Mouse (Mus musculus): Measurements from ENCODE around the gene Pla2g2d. TPM values are rescaled to one million over a fixed set of nuclear protein-coding genes. Genes with fewer than 3 reads are reported as not detected.

Gene Pla2g2d
- not detected for polyA plus RNA-seq (2014; fragmentation: Illumina TruSeq; extraction: RNeasy Lipid Tissue Mini Kit (QIAGEN cat#74804); ENCODE audit: low read depth, low replicate concordance)

DNA sequence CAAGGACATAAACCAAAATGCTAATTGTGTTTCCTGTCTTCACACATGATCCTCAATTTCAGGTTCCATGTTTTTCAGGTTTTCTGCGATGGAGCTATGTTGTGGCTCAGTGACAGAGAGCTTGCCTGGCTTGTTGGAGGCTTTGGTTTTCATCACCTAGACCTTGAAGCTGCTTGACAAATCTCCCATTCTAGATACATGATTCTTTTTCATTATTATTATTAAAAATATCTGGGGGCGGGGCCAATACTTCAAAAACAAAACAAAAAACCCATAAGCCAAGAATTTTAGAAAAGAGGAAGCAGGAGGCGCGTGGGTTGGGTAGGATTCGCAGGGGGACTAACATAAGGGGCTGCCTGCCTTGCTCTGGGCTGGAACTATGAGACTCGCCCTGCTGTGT is at the start of gene Pla2g2d:
TSS of gene Pla2g2d (plus strand) at position 301 of the 400 bp plus-strand sequence.

DNA sequence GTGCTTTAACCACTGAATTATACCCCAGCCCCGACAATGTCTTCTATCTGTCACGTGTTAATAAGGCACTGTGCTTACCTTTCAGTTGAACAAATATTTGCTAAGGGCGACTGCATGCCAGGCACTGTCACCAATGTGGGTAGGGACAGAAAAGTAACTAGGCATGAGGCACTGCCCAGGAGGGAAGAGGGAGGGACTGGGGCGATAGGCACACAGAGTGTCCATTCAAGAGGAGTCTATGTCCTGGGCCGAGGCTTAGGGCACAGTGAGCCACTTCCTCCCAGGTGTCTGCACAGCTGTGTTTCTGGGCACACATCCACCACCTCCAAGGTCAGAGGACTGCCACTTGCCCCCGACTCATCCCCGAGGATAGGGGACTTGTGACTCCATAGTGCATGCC is 38.5 kb upstream of the Pla2g2d start, which contains the start of gene Ubxn10:
TSS of gene Ubxn10 (minus strand) at position 137 of the 400 bp plus-strand sequence.

DNA sequence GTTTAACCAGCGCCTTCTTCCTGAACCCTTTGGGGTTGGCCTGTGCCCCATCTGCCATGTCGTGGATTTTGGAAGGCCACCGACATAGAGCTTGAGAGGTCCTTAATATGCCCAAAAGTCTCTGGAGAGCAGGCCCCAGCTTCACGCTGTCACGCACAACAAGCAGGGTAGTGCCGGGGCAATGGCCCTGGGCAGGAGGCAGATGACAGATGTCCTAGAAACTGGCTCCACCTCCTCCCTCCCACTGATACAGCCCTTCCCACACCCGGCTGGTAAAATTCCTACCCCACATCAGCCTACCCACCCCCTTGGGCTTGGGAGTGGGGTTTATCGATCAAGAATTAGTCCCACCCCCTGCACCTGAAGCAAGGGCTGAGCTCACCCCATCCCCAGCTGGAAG is 18.1 kb upstream of the Pla2g2d start, which contains the start of gene Pla2g2f:
TSS of gene Pla2g2f (minus strand) at position 211 of the 400 bp plus-strand sequence.

Other genes with a start within 250 kb of the Pla2g2d start
- not detected for gene Vwa5b1, start 139.9 kb upstream of the Pla2g2d start, polyA plus RNA-seq (2014; fragmentation: Illumina TruSeq; extraction: RNeasy Lipid Tissue Mini Kit (QIAGEN cat#74804); ENCODE audit: low read depth, low replicate concordance)
- not detected for gene Pla2g2c, start 50.9 kb upstream of the Pla2g2d start, polyA plus RNA-seq (2014; fragmentation: Illumina TruSeq; extraction: RNeasy Lipid Tissue Mini Kit (QIAGEN cat#74804); ENCODE audit: low read depth, low replicate concordance)
- 0.53 TPM for gene Ubxn10, start 38.6 kb upstream of the Pla2g2d start, polyA plus RNA-seq (2014; fragmentation: Illumina TruSeq; extraction: RNeasy Lipid Tissue Mini Kit (QIAGEN cat#74804); ENCODE audit: low read depth, low replicate concordance)
- not detected for gene Pla2g2f, start 18.1 kb upstream of the Pla2g2d start, polyA plus RNA-seq (2014; fragmentation: Illumina TruSeq; extraction: RNeasy Lipid Tissue Mini Kit (QIAGEN cat#74804); ENCODE audit: low read depth, low replicate concordance)
- gene Pla2g5, start 87.7 kb downstream of the Pla2g2d start, polyA plus RNA-seq (2014; fragmentation: Illumina TruSeq; extraction: RNeasy Lipid Tissue Mini Kit (QIAGEN cat#74804); ENCODE audit: low read depth, low replicate concordance), result 8.8 TPM
- gene Gm13030, start 98.2 kb downstream of the Pla2g2d start, polyA plus RNA-seq (2014; fragmentation: Illumina TruSeq; extraction: RNeasy Lipid Tissue Mini Kit (QIAGEN cat#74804); ENCODE audit: low read depth, low replicate concordance), result not detected
- gene Pla2g2e, start 102.2 kb downstream of the Pla2g2d start, polyA plus RNA-seq (2014; fragmentation: Illumina TruSeq; extraction: RNeasy Lipid Tissue Mini Kit (QIAGEN cat#74804); ENCODE audit: low read depth, low replicate concordance), result not detected
- 2.3 TPM for gene Otud3, start 138.2 kb downstream of the Pla2g2d start, polyA plus RNA-seq (2014; fragmentation: Illumina TruSeq; extraction: RNeasy Lipid Tissue Mini Kit (QIAGEN cat#74804); ENCODE audit: low read depth, low replicate concordance)
- gene Rnf186, start 191.4 kb downstream of the Pla2g2d start, polyA plus RNA-seq (2014; fragmentation: Illumina TruSeq; extraction: RNeasy Lipid Tissue Mini Kit (QIAGEN cat#74804); ENCODE audit: low read depth, low replicate concordance), result 2.2 TPM
- 3.3 TPM for gene Tmco4, start 197.2 kb downstream of the Pla2g2d start, polyA plus RNA-seq (2014; fragmentation: Illumina TruSeq; extraction: RNeasy Lipid Tissue Mini Kit (QIAGEN cat#74804); ENCODE audit: low read depth, low replicate concordance)

Measured in kidney, adult 10 weeks (tissue).